Mouse (Mus musculus) ovary, postnatal 36 days (tissue): ENCODE measurements around the gene Comtd1.

Source experiments
- DNase-seq: peaks from one replicate; pipeline ENCODE4 v3.0.0; 2022; ENCODE audit warnings: low spot score, mixed read lengths

Gene Comtd1

DNA sequence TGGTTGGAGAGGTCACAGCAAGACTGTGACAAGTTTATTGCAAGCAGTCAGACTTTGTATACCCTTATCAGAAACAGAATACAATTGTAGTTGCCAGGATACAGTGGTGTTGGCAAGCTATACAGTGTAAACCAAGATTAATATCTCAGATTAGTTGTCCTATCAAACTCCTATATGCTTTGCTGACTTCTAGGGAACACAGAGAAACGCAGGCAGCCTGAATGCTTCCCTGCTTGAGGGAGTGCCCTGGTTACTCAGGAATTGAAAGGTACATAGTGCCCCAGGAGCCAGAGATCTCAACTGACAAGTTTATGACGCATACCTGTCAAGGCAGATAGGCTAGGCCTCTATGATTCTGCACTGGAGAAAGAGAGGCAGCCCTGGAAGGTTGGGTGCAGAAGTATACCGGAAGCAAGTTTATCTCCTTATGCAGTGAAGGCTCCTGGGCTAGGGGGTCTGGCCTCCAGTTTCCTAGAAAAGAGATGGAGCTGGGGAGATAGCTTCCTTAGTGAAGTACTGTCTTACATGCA, 42.1 kb downstream of the Comtd1 start:
- no peak for DNase-seq

DNA sequence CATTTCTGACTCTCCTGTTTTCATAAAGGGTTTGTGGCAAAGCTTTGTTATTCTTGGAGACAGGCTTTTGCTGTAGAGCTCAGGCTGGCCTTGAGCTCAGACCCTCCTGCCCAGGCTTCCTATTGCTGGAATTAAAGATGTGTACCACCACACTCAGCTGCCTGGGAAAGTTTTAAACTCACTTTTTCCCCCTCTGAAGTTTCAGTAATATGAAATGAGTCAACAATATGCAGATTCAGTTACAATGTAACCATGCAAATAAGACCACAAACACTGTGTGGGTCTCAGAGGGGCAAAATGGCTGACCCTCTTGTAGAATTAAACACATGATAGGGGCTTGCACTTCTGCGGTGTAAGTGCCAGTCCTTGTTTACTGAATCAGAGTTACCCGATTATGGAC, 42.6 kb downstream of the Comtd1 start:
- DNase-seq: no peak

DNA sequence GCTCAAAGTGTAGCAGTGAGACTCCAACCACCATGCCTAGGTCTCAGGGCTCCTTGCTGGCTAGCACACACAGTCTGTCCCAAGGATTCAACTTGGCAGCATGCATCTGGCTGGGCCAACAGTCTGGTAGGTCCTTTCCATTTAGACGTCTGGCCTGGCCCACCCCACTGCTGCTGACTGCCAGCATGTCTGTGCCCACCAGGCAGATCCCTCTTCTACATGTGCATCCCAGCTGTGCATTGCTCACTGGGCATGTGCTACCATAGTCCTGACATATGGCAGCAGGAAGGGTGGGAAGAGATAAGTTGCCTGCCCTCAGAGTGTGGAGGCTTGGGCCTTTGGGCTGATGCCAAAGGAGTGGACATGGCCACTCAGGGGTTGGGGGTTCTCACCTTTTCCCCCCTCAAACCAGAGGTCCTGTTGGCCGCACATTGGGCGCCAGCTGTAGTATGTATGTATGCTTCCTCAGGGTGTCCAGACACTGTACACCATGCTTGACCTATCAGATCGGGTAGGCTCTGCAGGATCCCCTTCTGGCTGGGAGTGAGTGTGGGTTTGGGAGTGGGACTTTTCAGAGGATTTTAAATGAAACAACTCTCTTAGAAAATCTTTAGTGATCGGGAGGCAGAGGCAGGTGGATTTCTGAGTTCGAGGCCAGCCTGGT, 46.1 kb downstream of the Comtd1 start:
- no peak for DNase-seq

DNA sequence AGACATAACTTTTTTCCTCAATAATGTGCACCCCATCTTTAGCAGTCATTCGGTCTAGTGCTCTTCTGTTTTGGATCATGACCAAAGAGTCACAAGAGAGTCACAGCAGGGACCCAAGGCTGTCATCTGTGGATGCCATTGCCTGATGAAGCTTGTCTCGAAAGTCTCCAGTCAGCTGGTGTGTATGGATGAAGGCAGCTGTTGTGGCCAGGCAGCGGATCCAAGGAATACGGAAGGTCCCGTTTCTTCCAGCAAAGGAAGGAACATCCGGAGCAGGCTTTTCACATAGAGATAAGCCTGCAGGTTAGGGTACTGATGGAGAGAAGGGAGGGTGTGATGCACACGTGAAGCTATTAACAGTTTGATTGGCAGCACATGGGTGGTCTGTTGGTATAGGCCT, 47.2 kb downstream of the Comtd1 start:
- no peak for DNase-seq

DNA sequence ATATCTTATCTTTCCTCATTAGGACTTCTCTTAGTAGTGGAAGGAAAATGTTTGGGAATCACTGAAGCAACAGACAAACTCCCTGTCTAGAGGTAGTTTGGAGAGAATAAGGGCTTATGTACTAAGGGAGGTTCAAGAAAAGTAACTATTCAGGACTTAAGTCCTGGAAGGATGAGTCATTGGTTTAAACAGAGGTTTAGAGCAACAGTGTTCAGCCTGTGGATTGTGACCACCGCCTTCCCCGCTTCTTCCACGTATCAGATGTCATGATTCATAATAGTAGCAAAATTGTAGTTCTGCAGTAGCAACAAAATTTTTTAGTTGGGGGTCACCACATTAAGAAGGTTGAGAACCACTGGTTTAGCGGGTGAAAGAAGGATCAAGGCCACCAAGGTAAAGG, 48.1 kb downstream of the Comtd1 start:
- DNase-seq: no peak
